Mouse (Mus musculus): ENCODE measurements around the gene Vps45. TPM values are rescaled to one million over a fixed set of nuclear protein-coding genes. Genes with fewer than 3 reads are reported as not detected.

Gene Vps45
- polyA plus RNA-seq, 1 experiment from 2014 or later, result 43.6 TPM

Other genes starting within 250 kb of the Vps45 start
- gene Rprd2, start 239.6 kb downstream of the Vps45 start, polyA plus RNA-seq (2016; fragmentation: Nextera tagmentation; extraction: Ambion mirVana), result 27.3 and 28.3 TPM in 2 replicates
- 66.7 and 68.2 TPM in 2 replicates for gene Prpf3, start 202.6 kb downstream of the Vps45 start, polyA plus RNA-seq (2016; fragmentation: Nextera tagmentation; extraction: Ambion mirVana)
- 332 and 346 TPM in 2 replicates for gene Mrps21, start 186.9 kb downstream of the Vps45 start, polyA plus RNA-seq (2016; fragmentation: Nextera tagmentation; extraction: Ambion mirVana)
- 5.9 and 6.2 TPM in 2 replicates for gene Ciart, start 176.2 kb downstream of the Vps45 start, polyA plus RNA-seq (2016; fragmentation: Nextera tagmentation; extraction: Ambion mirVana)
- gene BC028528, start 166.5 kb downstream of the Vps45 start, polyA plus RNA-seq (2016; fragmentation: Nextera tagmentation; extraction: Ambion mirVana), result 14.3 and 14.4 TPM in 2 replicates
- gene Aph1a, start 164.5 kb downstream of the Vps45 start, polyA plus RNA-seq (2016; fragmentation: Nextera tagmentation; extraction: Ambion mirVana), result 27.5 and 31.3 TPM in 2 replicates
- 30.1 and 36.4 TPM in 2 replicates for gene Car14, start 153.8 kb downstream of the Vps45 start, polyA plus RNA-seq (2016; fragmentation: Nextera tagmentation; extraction: Ambion mirVana)
- 241 and 287 TPM in 2 replicates for gene Anp32e, start 129.2 kb downstream of the Vps45 start, polyA plus RNA-seq (2016; fragmentation: Nextera tagmentation; extraction: Ambion mirVana)
- gene Plekho1, start 62.5 kb downstream of the Vps45 start, polyA plus RNA-seq (2016; fragmentation: Nextera tagmentation; extraction: Ambion mirVana), result 71.9 and 85.9 TPM in 2 replicates
- 20.2 and 20.6 TPM in 2 replicates for gene Otud7b, start 46.1 kb upstream of the Vps45 start, polyA plus RNA-seq (2016; fragmentation: Nextera tagmentation; extraction: Ambion mirVana)
- 37.1 and 39.5 TPM in 2 replicates for gene Mtmr11, start 103.5 kb upstream of the Vps45 start, polyA plus RNA-seq (2016; fragmentation: Nextera tagmentation; extraction: Ambion mirVana)
- gene Sf3b4, start 113.9 kb upstream of the Vps45 start, polyA plus RNA-seq (2016; fragmentation: Nextera tagmentation; extraction: Ambion mirVana), result 181 and 190 TPM in 2 replicates
- 8.6 and 9.2 TPM in 2 replicates for gene Sv2a, start 122.7 kb upstream of the Vps45 start, polyA plus RNA-seq (2016; fragmentation: Nextera tagmentation; extraction: Ambion mirVana)
- gene Bola1, start 161.2 kb upstream of the Vps45 start, polyA plus RNA-seq (2016; fragmentation: Nextera tagmentation; extraction: Ambion mirVana), result 52.6 and 53.3 TPM in 2 replicates
- 1.5 and 1.6 TPM in 2 replicates for gene Hist2h2ab, start 161.4 kb upstream of the Vps45 start, polyA plus RNA-seq (2016; fragmentation: Nextera tagmentation; extraction: Ambion mirVana)
- 12.2 and 12.5 TPM in 2 replicates for gene Hist2h2ac, start 162.4 kb upstream of the Vps45 start, polyA plus RNA-seq (2016; fragmentation: Nextera tagmentation; extraction: Ambion mirVana)
- 10.6 and 11.7 TPM in 2 replicates for gene Hist2h2be, start 162.7 kb upstream of the Vps45 start, polyA plus RNA-seq (2016; fragmentation: Nextera tagmentation; extraction: Ambion mirVana)
- gene Hist2h3c2, start 180.7 kb upstream of the Vps45 start, polyA plus RNA-seq (2016; fragmentation: Nextera tagmentation; extraction: Ambion mirVana), result 7.1 and 8.2 TPM in 2 replicates
- 45.4 and 60.5 TPM in 2 replicates for gene Hist2h2aa2, start 181.8 kb upstream of the Vps45 start, polyA plus RNA-seq (2016; fragmentation: Nextera tagmentation; extraction: Ambion mirVana)
- gene Hist2h2aa1, start 187.0 kb upstream of the Vps45 start, polyA plus RNA-seq (2016; fragmentation: Nextera tagmentation; extraction: Ambion mirVana), result 19.8 and 19.9 TPM in 2 replicates
- 0.83 TPM in 1 of 2 replicates, not detected in the other for gene Hist2h3c1, start 188.2 kb upstream of the Vps45 start, polyA plus RNA-seq (2016; fragmentation: Nextera tagmentation; extraction: Ambion mirVana)
- 13.6 and 17.2 TPM in 2 replicates for gene Hist2h4, start 204.8 kb upstream of the Vps45 start, polyA plus RNA-seq (2016; fragmentation: Nextera tagmentation; extraction: Ambion mirVana)
- 92.4 and 92.9 TPM in 2 replicates for gene Hist2h3b, start 210.2 kb upstream of the Vps45 start, polyA plus RNA-seq (2016; fragmentation: Nextera tagmentation; extraction: Ambion mirVana)
- gene Hist2h2bb, start 211.3 kb upstream of the Vps45 start, polyA plus RNA-seq (2016; fragmentation: Nextera tagmentation; extraction: Ambion mirVana), result 22.1 and 22.4 TPM in 2 replicates
- gene Fcgr1, start 235.5 kb upstream of the Vps45 start, polyA plus RNA-seq (2016; fragmentation: Nextera tagmentation; extraction: Ambion mirVana), result 0.84 and 1.6 TPM in 2 replicates